Mouse (Mus musculus): ENCODE results near the gene Schip1.

- no peak for TF ChIP-seq TAL1 (IDR thresholded peaks at IDR 0.05; ENCODE audit: low read length)
- TF ChIP-seq GATA1 (IDR thresholded peaks at IDR 0.05; ENCODE audit: low read length) = no peak
Observed at GRCm38 (mm10) chr3:68590436-68590835, 525.8 kb downstream of the Schip1 start.
